Mouse (Mus musculus): ENCODE data around the gene Tead2.

DNA sequence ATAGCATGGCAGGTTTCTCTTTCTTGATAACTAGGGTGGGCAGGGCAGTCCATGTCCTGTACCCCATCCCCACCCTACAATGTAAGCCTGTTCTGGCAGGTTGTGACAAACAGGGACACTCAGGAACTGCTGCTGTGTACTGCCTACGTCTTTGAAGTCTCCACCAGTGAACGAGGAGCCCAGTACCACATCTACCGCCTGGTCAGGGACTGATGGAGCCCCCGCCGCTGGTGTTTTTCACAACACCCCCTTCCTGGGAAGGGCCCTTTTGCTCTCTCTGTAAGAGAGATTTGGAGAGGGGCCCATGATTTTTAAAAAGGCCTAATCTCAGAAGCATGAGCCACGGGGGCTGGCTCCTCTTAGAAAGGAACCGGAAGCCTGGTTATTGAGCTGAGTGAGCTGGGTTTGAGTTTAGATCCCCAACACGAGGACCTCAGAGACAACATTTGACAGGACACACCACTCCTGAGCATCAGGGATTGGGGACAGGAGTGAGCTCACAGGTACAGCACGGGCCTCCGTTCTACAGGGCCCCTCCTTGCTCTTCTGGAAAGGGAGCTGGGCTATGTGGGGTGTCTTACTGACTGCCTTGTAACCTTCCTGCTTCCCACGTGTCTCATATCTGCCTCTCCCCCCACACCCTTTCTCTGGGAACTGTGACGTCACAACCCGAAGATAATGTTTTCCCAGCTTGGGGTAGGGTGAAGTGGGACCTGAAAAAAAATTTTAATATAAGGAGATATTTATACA is 17.3 kb downstream of the Tead2 start:
- TF ChIP-seq GATA1 (IDR thresholded peaks at IDR 0.05; ENCODE audit: low read length) (no peak), TAL1 (IDR thresholded peaks at IDR 0.05; ENCODE audit: low read length) (no peak)
